Mouse (Mus musculus) hindlimb bud, embryonic 11.5 days (tissue): ENCODE data around the gene Stk10.
"Not testable (repeated sequence)": the region's sequence is repeated elsewhere in the genome, so short reads cannot be mapped to it uniquely, and the experiment has no call there.

Experiments
- DNase-seq: peaks from one replicate; pipeline ENCODE4 v3.0.0-alpha.2; 2012; ENCODE audit warnings: low read depth, low spot score; ENCODE audit errors: extremely low spot score

Gene Stk10

DNA sequence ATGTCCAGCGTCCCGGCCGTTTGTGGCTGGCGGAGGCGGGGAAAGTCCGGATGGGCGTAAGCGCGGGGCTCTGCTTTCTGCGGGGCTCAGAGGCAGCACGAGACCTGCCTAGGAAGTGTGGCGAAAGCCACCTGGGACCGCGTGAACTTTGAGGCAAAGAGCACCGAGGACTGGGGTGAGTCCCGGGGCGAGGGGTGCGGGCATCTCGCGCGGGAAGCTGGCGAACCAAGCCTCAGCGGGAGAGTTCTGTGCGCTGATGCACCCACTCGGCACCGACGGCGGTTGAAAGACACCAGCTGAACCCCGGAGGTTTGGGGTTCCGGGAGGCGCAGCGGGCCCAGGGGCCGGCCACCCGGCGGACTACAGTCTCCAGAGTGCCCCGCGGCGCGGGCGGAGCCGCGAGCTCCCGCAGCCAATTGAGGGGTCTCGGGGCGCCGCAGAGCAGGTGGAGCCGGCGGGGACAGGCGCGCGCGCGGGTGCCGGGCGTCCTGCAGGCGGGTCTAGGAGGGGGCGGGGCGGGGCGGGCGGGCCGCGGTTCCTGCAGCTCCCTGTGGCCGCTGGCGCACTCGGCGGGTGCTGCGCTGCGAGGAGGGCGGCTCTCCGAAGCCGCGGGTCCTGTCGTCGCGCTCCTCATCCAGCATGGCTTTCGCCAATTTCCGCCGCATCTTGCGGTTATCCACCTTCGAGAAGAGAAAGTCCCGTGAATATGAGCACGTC, at the start of gene Stk10:
Gene Stk10 (plus strand): TSS at position 541 of the 717 bp plus-strand sequence.
- no peak for DNase-seq

- DNase-seq = no peak
These were observed 47.8 kb upstream of the Stk10 start for GRCm38 (mm10) chr11:32485290-32485689.

- DNase-seq = no peak
These were observed 46.5 kb upstream of the Stk10 start for GRCm38 (mm10) chr11:32486621-32487020.

- DNase-seq = no peak
These were observed 45.6 kb upstream of the Stk10 start for GRCm38 (mm10) chr11:32487501-32487900.

GRCm38 (mm10) chr11:32488344-32488743, 44.8 kb upstream of the Stk10 start:
- no peak for DNase-seq

- DNase-seq = no peak
These were observed 44.1 kb upstream of the Stk10 start for GRCm38 (mm10) chr11:32488808-32489670.

- DNase-seq = no peak
These were observed 42.0 kb upstream of the Stk10 start for GRCm38 (mm10) chr11:32491079-32491478.

DNA sequence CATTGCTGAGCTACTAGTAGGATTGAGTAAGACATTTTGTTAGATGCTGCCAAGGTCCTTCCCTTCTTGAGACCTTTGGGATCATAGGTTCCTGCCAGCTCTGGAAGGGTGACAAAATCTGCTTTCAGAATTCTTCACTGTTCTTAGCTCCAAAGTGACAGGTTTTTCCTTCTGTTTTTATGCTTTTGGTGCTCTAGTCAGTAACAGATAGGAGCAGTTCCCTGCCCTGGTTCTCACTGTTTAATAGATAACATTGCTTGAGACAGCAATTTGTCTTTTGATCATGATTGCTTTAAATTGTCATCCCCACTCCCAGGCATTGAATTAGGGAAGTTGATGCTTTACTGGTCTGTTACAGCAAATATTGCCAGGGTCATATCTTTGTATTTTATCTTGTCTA, 39.8 kb upstream of the Stk10 start:
- DNase-seq = no peak

GRCm38 (mm10) chr11:32495283-32495682, 37.8 kb upstream of the Stk10 start:
- no peak for DNase-seq

GRCm38 (mm10) chr11:32498757-32499535, 34.2 kb upstream of the Stk10 start:
- no peak for DNase-seq

DNA sequence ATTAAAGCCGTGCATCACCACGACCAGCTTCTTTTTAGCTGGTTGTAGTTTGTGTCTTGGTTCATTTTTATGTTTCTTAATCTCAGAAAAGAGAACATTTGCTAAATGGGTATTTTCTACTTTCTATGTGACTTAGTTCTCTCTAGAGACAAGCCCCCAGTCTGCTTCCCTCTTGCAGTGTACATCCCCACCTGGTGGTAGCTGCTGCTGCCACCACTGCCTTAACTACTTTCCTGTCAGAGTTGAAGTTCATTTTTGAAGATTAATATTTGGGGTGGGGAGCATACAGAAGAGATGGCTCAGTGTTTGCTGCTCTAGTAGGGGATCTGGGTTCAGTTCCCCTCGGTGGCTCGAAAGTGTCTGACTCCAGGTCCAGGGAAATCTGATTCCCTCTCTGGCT, 33.2 kb upstream of the Stk10 start:
- no peak for DNase-seq

GRCm38 (mm10) chr11:32503711-32504110, 29.4 kb upstream of the Stk10 start:
- DNase-seq = no peak

GRCm38 (mm10) chr11:32505091-32505739, 27.9 kb upstream of the Stk10 start:
- no peak for DNase-seq

DNA sequence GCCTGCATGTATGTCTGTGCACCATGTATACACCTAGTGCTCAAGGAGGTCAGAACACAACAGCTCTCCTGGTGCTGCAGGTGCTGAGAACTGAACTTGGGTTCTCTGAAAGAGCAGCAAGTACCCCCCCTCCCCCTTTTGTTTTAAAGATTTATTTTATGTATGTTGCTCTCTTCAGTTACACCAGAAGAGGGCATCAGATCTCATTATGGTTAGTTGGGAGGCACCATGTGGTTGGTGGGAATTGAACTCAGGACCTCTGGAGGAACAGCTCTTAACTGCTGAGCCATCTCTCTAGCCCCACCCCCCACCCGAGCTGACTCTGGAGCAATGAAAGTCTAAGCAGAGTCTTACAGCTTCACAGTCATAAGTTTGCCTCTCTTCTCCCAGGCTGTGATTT, 22.2 kb upstream of the Stk10 start:
- DNase-seq = no peak

DNA sequence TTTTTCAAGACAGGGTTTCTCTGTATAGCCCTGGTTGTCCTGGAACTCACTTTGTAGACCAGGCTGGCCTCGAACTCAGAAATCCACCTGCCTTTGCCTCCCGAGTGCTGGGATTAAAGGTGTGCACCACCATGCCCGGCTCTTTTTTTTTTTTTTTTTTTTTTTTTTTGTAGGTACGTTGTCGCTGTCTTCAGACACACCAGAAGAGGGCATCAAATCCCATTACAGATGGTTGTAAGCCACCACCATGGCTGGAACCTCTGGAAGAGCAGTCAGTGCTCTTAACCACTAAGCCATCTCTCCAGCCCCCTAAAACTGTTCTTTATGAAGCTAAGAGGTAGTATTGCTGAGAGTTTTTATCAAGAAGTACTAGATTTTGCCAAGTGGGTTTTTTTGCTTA, 18.3 kb upstream of the Stk10 start:
- not testable (repeated sequence) for DNase-seq

GRCm38 (mm10) chr11:32516091-32516490, 17.0 kb upstream of the Stk10 start:
- no peak for DNase-seq

DNA sequence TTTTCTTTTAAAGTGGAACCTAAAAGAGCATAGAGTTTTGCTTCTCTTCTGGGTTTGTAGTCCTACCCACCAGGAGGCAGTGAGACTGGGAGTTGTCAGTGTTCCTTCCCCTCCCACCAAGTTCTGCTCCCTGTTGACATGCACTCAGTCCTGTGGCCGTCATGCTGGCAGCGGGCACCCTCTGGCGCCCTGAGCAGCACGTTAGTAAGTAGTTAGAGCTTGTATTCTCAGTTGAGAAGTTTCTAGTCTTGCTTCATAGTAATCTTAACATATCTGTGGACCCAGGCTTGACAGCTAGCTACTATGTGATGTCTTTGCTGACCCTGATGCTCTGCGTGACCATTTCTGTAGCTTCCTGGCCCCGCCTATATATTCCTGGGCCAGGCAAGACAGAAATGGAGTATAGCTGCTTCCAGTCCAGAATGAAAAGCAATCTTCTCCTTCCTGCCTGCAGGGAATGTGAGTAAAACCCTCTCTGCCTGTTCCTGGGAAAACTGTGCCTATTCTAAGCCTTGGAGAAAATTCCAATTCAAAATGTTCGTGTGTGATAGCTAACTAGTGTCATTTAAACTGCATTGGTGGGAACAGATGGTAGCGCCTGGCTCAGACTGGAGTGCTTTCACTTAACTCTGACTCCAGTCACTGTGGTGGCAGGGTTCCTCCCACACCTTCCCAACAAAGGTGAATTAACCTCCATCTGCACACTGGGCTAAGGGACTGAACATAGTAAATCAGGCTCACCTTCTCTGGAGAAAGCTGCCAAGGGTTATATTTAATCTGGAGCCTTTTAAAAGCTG, 16.0 kb upstream of the Stk10 start:
- DNase-seq = no peak

DNA sequence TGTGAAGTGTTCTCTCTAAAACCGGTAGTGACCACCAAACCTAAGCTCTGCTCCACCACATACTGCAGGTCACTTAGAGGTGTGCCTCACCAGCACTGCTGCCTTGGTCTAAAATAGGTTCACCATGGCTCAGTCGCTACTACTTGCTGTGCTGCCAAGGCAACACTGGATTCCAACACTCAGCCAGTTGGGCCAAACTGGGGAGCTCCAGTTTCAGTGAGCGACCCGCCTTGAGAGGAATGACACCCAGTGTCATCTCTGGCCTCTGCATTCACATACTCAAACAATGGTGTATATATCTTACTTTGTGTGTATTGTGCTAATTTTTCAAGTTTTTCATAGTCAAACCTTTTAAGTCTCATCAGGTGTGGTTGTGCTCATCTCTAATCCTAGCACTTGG, 14.3 kb upstream of the Stk10 start:
- DNase-seq = no peak

- no peak for DNase-seq
These were observed 13.8 kb upstream of the Stk10 start for GRCm38 (mm10) chr11:32519354-32519753.

GRCm38 (mm10) chr11:32521246-32521645, 11.9 kb upstream of the Stk10 start:
- DNase-seq = no peak
